Mouse (Mus musculus) lung, embryonic 15.5 days (tissue): Measurements from ENCODE around the gene Golga1. TPM values are rescaled to one million over a fixed set of nuclear protein-coding genes. Genes with fewer than 3 reads are reported as not detected.
"Not testable (repeated sequence)": the region's sequence is repeated elsewhere in the genome, so short reads cannot be mapped to it uniquely, and the experiment has no call there.

ENCODE experiments used
- ATAC-seq: fragments of 200-750 bp; cut with Nextera tagmentation; 2 replicates; pipeline ENCODE4 v1.8.0; 2017; ENCODE audit warnings: moderate number of reproducible peaks, borderline replicate concordance; ENCODE audit not compliant: low FRiP score, low TSS enrichment; ENCODE audit errors: extremely low read depth
- H3K27ac ChIP-seq: fragments of 300-500 bp; sonication (generic); 2 replicates; pipeline ENCODE4 v1.5.1; 2015; ENCODE audit warnings: moderate library complexity, mild to moderate bottlenecking, inconsistent platforms
- H3K27me3 ChIP-seq: fragments of 300-500 bp; sonication (generic); 2 replicates; pipeline ENCODE4 v1.6.1; 2015; ENCODE audit warnings: inconsistent platforms
- H3K36me3 ChIP-seq: fragments of 300-500 bp; sonication (generic); 2 replicates; pipeline ENCODE4 v1.6.1; 2015; ENCODE audit warnings: inconsistent platforms
- H3K4me1 ChIP-seq: fragments of 300-500 bp; sonication (generic); 2 replicates; pipeline ENCODE4 v1.6.1; 2015; ENCODE audit warnings: inconsistent platforms
- H3K4me2 ChIP-seq: fragments of 300-500 bp; sonication (generic); 2 replicates; pipeline ENCODE4 v1.6.1; 2015; ENCODE audit warnings: inconsistent platforms, mild to moderate bottlenecking, moderate library complexity
- H3K4me3 ChIP-seq: fragments of 300-500 bp; sonication (generic); 2 replicates; pipeline ENCODE4 v1.5.1; 2015; ENCODE audit warnings: mild to moderate bottlenecking, inconsistent platforms
- H3K9ac ChIP-seq: fragments of 300-500 bp; sonication (generic); 2 replicates; pipeline ENCODE4 v1.6.1; 2015; ENCODE audit warnings: inconsistent platforms
- H3K9me3 ChIP-seq: fragments of 300-500 bp; sonication (generic); 2 replicates; pipeline ENCODE4 v1.6.1; 2016; ENCODE audit warnings: inconsistent platforms
- WGBS: fragments of 180-500 bp; shearing (Covaris S2); methylation state at CpG from one replicate; pipeline ENCODE4 v1.1.7; 2015; 5-methylcytosine and 5-hydroxymethylcytosine counted together
- polyA plus RNA-seq: library from polyadenylated mRNA; unstranded; fragments of >200 nt; fragmentation: Nextera tagmentation; extraction: Ambion mirVana; gene quantifications from 2 replicates; pipeline ENCODE4 v1.2.1, GENCODE M21; 2015

Golga1 gene
- 24.9 TPM in 2 replicates for polyA plus RNA-seq

GRCm38 (mm10) chr2:39065400-39065987, at the start of gene Golga1:
Gene Golga1, minus strand, starts transcription at chr2:39065541.
- peak within 1 kb of the TSS; percentile 89 for H3K27ac ChIP-seq
- H3K36me3 ChIP-seq = peaks cover 7% of the 10 kb centered on the region; the same call in 1 of the 2 replicates
- no peaks in the 10 kb centered on the region for H3K9me3 ChIP-seq
- WGBS = under 1% methylated on average over 50 of the region's 50 CpGs
- peak; percentile 98 for ATAC-seq
- peaks cover 6% of the 10 kb centered on the region; the same call in 1 of the 2 replicates for H3K4me1 ChIP-seq
- peak within 1 kb of the TSS; percentile 85 for H3K4me2 ChIP-seq
- H3K9ac ChIP-seq = peak within 1 kb of the TSS; percentile 85
- H3K4me3 ChIP-seq = peak within 1 kb of the TSS; percentile 94
- H3K27me3 ChIP-seq = no peaks in the 10 kb centered on the region

GRCm38 (mm10) chr2:39114093-39114492, 48.8 kb upstream of the Golga1 start:
- WGBS = 93% methylated on average over 7 of the region's 7 CpGs
- Histone ChIP-seq H3K27me3 (no peaks in the 10 kb centered on the region), H3K4me1 (no peaks in the 10 kb centered on the region), H3K27ac (no peak overlapping the region), H3K4me3 (no peak overlapping the region), H3K4me2 (no peak overlapping the region), H3K9ac (no peak overlapping the region), H3K9me3 (no peaks in the 10 kb centered on the region), H3K36me3 (peaks cover 16% of the 10 kb centered on the region)
- no peak for ATAC-seq

GRCm38 (mm10) chr2:39110514-39110913, 45.2 kb upstream of the Golga1 start:
- no peak for ATAC-seq
- no peaks in the 10 kb centered on the region for H3K4me1 ChIP-seq
- H3K4me2 ChIP-seq = no peak overlapping the region
- no peak overlapping the region for H3K9ac ChIP-seq
- no peak overlapping the region for H3K4me3 ChIP-seq
- 0 out of 2 replicates have a peak, but pooled peaks cover 4% of the 10 kb centered on the region for H3K36me3 ChIP-seq
- H3K27ac ChIP-seq = no peak overlapping the region
- H3K27me3 ChIP-seq = no peaks in the 10 kb centered on the region
- no peaks in the 10 kb centered on the region for H3K9me3 ChIP-seq

GRCm38 (mm10) chr2:39109712-39110111, 44.4 kb upstream of the Golga1 start:
- H3K27ac ChIP-seq, H3K9me3 ChIP-seq, H3K36me3 ChIP-seq, H3K4me2 ChIP-seq, H3K4me3 ChIP-seq, H3K9ac ChIP-seq, H3K27me3 ChIP-seq, H3K4me1 ChIP-seq, ATAC-seq: not testable (repeated sequence)

- H3K27ac ChIP-seq, H3K4me3 ChIP-seq, H3K9me3 ChIP-seq, H3K4me1 ChIP-seq, H3K9ac ChIP-seq, H3K4me2 ChIP-seq, ATAC-seq, H3K27me3 ChIP-seq: not testable (repeated sequence)
- 96% methylated on average over 1 of the region's 1 CpGs for WGBS
- H3K36me3 ChIP-seq = peaks cover 22% of the 10 kb centered on the region
These were observed 34.6 kb upstream of the Golga1 start for GRCm38 (mm10) chr2:39099951-39100350.

- H3K9ac ChIP-seq = no peak overlapping the region
- no peak overlapping the region for H3K27ac ChIP-seq
- peaks cover 20% of the 10 kb centered on the region for H3K36me3 ChIP-seq
- H3K27me3 ChIP-seq = no peaks in the 10 kb centered on the region
- H3K9me3 ChIP-seq = no peaks in the 10 kb centered on the region
- no peak for ATAC-seq
- H3K4me3 ChIP-seq = no peak overlapping the region
- no peak overlapping the region for H3K4me2 ChIP-seq
- no peaks in the 10 kb centered on the region for H3K4me1 ChIP-seq
These were observed 32.7 kb upstream of the Golga1 start for GRCm38 (mm10) chr2:39097993-39098392.

GRCm38 (mm10) chr2:39091966-39092365, 26.6 kb upstream of the Golga1 start:
- Histone ChIP-seq H3K9ac (no peak overlapping the region), H3K36me3 (peaks cover 12% of the 10 kb centered on the region), H3K4me1 (no peaks in the 10 kb centered on the region), H3K4me3 (no peak overlapping the region), H3K4me2 (no peak overlapping the region), H3K9me3 (no peaks in the 10 kb centered on the region), H3K27me3 (no peaks in the 10 kb centered on the region), H3K27ac (no peak overlapping the region)
- no peak for ATAC-seq
- WGBS = 78% methylated on average over 1 of the region's 1 CpGs

GRCm38 (mm10) chr2:39082706-39083105, 17.4 kb upstream of the Golga1 start:
- H3K27ac ChIP-seq = no peak overlapping the region
- no peak overlapping the region for H3K4me3 ChIP-seq
- no peak overlapping the region for H3K4me2 ChIP-seq
- no peak overlapping the region for H3K9ac ChIP-seq
- no peaks in the 10 kb centered on the region for H3K27me3 ChIP-seq
- ATAC-seq = no peak
- WGBS = 86% methylated on average over 3 of the region's 3 CpGs
- H3K4me1 ChIP-seq = no peaks in the 10 kb centered on the region
- H3K9me3 ChIP-seq = no peaks in the 10 kb centered on the region
- H3K36me3 ChIP-seq = peaks cover 8% of the 10 kb centered on the region; the same call in 1 of the 2 replicates

- no peak for ATAC-seq
- H3K27ac ChIP-seq = no peak overlapping the region
- H3K27me3 ChIP-seq = no peaks in the 10 kb centered on the region
- H3K9ac ChIP-seq = no peak overlapping the region
- H3K4me3 ChIP-seq = no peak overlapping the region
- no peaks in the 10 kb centered on the region for H3K36me3 ChIP-seq
- no peaks in the 10 kb centered on the region for H3K9me3 ChIP-seq
- no peaks in the 10 kb centered on the region for H3K4me1 ChIP-seq
- H3K4me2 ChIP-seq = no peak overlapping the region
These were observed 5.3 kb upstream of the Golga1 start for GRCm38 (mm10) chr2:39070666-39071065.

GRCm38 (mm10) chr2:39069096-39069495, 3.8 kb upstream of the Golga1 start:
- H3K4me2 ChIP-seq = no peak overlapping the region
- no peak overlapping the region for H3K4me3 ChIP-seq
- WGBS = 61% methylated on average over 1 of the region's 1 CpGs
- H3K27ac ChIP-seq = no peak overlapping the region
- no peak overlapping the region for H3K9ac ChIP-seq
- no peaks in the 10 kb centered on the region for H3K36me3 ChIP-seq
- no peak for ATAC-seq
- no peaks in the 10 kb centered on the region for H3K27me3 ChIP-seq
- H3K4me1 ChIP-seq = peaks cover 5% of the 10 kb centered on the region; the same call in 1 of the 2 replicates
- H3K9me3 ChIP-seq = no peaks in the 10 kb centered on the region

GRCm38 (mm10) chr2:39064687-39065399, 498 bp downstream of the Golga1 start:
- peaks cover 10% of the 10 kb centered on the region; the same call in 1 of the 2 replicates for H3K36me3 ChIP-seq
- ATAC-seq = peak; percentile 82

GRCm38 (mm10) chr2:39048515-39048914, 16.8 kb downstream of the Golga1 start:
- 88% methylated on average over 1 of the region's 1 CpGs for WGBS
- Histone ChIP-seq H3K4me2 (no peak overlapping the region), H3K36me3 (peaks cover 62% of the 10 kb centered on the region), H3K27me3 (no peaks in the 10 kb centered on the region), H3K4me1 (no peaks in the 10 kb centered on the region), H3K9me3 (no peaks in the 10 kb centered on the region), H3K9ac (no peak overlapping the region), H3K4me3 (no peak overlapping the region), H3K27ac (no peak overlapping the region)
- no peak for ATAC-seq

More at GRCm38 (mm10) chr2:39064687-39065399, 498 bp downstream of the Golga1 start:
- Histone ChIP-seq H3K4me3 (peak overlapping the region; percentile 94), H3K27ac (peak overlapping the region; percentile 89), H3K27me3 (no peaks in the 10 kb centered on the region), H3K4me1 (peaks cover 6% of the 10 kb centered on the region; the same call in 1 of the 2 replicates), H3K9ac (peak overlapping the region; percentile 85), H3K4me2 (peak overlapping the region; percentile 85), H3K9me3 (no peaks in the 10 kb centered on the region)
- 3% methylated on average over 24 of the region's 25 CpGs for WGBS
